Mouse (Mus musculus): ENCODE results near the gene Rarb. TPM values are rescaled to one million over a fixed set of nuclear protein-coding genes. Genes with fewer than 3 reads are reported as not detected.

Gene Rarb
- total and polyA plus RNA-seq, 3 experiments = 0.11 TPM; not detected in 2

DNA sequence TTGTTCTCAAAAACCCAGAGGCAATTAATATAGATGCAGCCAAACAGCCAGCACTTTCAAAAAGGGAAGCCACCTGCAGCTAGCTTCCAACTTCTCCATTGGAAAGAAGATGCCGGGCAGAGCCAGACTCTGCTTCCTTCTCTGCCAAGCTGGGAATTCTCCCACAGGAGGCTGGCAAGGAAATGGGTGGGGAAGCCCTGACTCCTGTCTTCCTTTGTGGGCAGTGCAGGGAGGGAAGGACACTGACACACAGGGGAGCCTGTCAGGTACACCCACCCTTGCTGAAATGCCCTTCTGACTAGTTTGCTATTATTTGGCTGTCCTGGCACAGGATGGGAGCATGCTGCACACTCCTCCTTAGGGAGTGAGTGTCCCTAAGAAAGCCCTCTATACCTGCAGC, 241.9 kb downstream of the Rarb start:
- ATAC-seq (ENCODE audit: extremely low read depth, insufficient number of reproducible peaks, low FRiP score, poor library complexity, severe bottlenecking) (no peak), DNase-seq (ENCODE audit: low spot score) (no peak)
- no peaks in the 10 kb centered on the region for H3K4me1 ChIP-seq (ENCODE audit: insufficient read depth, low read depth, low read length)
- TF ChIP-seq TAL1 (conservative IDR thresholded peaks at IDR 0.05; ENCODE audit: low read depth, low read length) (no peak), CTCF (IDR thresholded peaks at IDR 0.05; ENCODE audit: low read depth, low read length) (no peak)
- peaks cover 9% of the 10 kb centered on the region; the same call in 1 of the 2 replicates for H3K27me3 ChIP-seq (ENCODE audit: insufficient read depth, low read length)
- no peak overlapping the region for H3K4me3 ChIP-seq (ENCODE audit: low read depth, low read length)
- H3K9me3 ChIP-seq (replicated peaks) = no peaks in the 10 kb centered on the region
- H3K36me3 ChIP-seq (replicated peaks) = no peaks in the 10 kb centered on the region

DNA sequence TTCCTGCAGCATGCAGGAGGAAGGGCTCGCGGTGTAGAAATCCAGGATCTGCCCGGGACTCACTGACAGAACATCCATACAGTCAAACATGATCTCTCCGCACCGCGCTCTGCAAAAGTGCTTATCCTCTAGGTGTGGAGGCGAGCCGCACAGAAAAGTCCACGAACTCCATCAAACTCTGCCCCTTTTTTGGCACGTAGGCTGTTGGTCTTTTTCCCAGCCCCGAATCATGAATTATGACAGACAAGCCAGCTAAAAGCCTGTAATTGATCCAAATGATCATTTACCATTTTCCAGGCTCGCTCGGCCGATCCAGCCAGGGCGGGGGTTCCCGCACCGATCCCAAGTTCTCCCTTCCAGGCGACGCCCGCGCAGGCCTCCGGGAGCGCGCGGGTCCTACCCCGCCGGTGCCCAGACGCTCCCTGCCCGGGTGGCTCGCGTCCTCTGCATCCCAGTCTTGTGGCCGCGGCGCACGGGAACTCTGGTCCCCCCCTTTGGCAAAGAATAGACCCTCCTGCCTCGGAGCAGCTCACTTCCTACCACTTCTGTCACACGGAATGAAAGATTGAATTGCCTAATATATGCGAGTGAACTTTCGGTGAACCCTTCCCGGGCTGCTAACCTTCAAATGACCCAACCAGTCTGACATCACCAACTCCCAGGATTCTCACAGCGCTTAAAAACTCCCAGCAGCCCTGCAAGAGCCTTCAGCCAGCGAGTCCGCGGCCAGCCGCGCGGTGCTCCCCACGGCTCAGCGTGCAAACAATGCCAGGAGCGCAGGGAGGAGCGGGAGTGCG, 243.8 kb downstream of the Rarb start:
- Histone ChIP-seq H3K9me3 (replicated peaks) (no peaks in the 10 kb centered on the region), H3K36me3 (replicated peaks) (no peaks in the 10 kb centered on the region), H3K4me3 (ENCODE audit: low read depth, low read length) (no peak overlapping the region), H3K4me1 (ENCODE audit: insufficient read depth, low read depth, low read length) (no peaks in the 10 kb centered on the region), H3K27me3 (ENCODE audit: insufficient read depth, low read length) (peaks cover 9% of the 10 kb centered on the region; the same call in 1 of the 2 replicates)
- ATAC-seq (ENCODE audit: extremely low read depth, insufficient number of reproducible peaks, low FRiP score, poor library complexity, severe bottlenecking) = no peak
- TF ChIP-seq POLR2AphosphoS5 (IDR thresholded peaks at IDR 0.05; ENCODE audit: insufficient replicate concordance, low read depth, low read length) (no peak), CTCF (IDR thresholded peaks at IDR 0.05; ENCODE audit: low read depth, low read length) (no peak), GATA2 (IDR thresholded peaks at IDR 0.05; ENCODE audit: borderline replicate concordance, low read depth, low read length) (no peak), TAL1 (conservative IDR thresholded peaks at IDR 0.05; ENCODE audit: low read depth, low read length) (no peak), GATA1 (IDR thresholded peaks at IDR 0.05; ENCODE audit: borderline replicate concordance, low read length) (no peak)
- no peak for DNase-seq (ENCODE audit: low spot score)

DNA sequence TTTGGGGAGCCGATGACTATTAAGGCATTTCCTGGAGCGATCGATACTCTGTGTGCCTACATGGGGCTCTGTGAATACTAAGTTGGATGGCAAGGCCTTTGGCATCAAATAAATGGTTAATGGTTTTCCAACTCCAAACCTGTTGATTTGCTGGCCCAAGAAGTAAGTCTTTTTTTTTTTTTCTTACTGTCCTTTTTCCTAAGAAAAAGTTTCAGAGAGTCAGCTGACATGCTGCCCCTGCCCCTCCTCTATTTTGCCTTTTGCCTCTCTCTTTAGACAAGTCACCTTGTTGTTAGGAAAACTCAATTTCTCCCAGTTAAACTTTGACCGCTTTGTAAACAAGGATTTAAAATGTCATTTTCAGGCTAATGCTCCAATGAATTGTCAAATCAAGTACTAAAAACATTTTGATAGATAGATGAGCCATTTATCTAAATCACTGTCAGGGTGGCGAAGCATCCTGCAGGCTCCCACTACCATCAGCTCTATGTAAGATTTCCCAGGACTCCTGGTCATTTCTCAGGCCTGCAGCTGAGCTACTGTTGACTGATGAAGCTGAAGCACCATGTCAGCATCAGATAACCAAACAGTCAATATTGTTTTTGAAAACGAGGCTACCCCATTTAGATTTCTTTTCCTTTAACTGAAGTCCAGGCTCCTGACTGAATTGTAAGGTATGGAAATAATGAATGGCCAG, 245.3 kb downstream of the Rarb start:
- no peaks in the 10 kb centered on the region for H3K4me1 ChIP-seq (ENCODE audit: insufficient read depth, low read depth, low read length)
- DNase-seq (ENCODE audit: low spot score) (no peak), ATAC-seq (ENCODE audit: extremely low read depth, insufficient number of reproducible peaks, low FRiP score, poor library complexity, severe bottlenecking) (no peak)
- no peaks in the 10 kb centered on the region for H3K9me3 ChIP-seq (replicated peaks)
- H3K27me3 ChIP-seq (ENCODE audit: insufficient read depth, low read length) = peaks cover 9% of the 10 kb centered on the region; the same call in 1 of the 2 replicates
- no peak for TF ChIP-seq TAL1 (conservative IDR thresholded peaks at IDR 0.05; ENCODE audit: low read depth, low read length)
- no peak for TF ChIP-seq CTCF (IDR thresholded peaks at IDR 0.05; ENCODE audit: low read depth, low read length)
- no peak overlapping the region for H3K4me3 ChIP-seq (ENCODE audit: low read depth, low read length)
- H3K36me3 ChIP-seq (replicated peaks) = no peaks in the 10 kb centered on the region

DNA sequence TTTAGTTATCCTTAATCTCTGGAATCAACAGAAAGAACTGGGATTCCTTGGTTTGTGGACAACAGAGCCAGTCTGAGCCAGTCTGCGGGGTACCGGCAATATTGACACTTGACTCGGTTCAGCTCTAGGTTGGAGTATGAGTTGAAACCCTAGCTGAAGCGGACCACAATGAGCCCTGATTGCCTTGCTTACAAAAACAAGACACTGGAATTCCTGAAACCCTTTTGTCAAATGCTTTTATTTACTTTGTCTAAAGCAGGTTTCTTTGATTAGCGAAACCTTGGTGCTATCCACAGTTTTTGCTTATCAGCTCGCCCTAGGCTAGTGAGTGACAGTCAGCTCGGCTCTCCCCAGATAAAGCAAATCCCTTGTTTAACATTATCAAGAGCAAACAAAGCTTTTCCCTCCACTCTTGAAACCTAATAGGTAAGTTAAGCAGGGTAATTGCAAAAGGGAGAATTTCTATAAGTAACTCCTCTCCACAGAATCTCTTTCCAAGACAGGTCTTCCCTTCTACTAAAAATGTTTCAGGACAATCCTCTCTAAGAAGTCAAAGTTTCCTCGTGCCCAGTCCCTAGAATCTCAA, 246.1 kb downstream of the Rarb start:
- Histone ChIP-seq H3K36me3 (replicated peaks) (no peaks in the 10 kb centered on the region), H3K27me3 (ENCODE audit: insufficient read depth, low read length) (peaks cover 9% of the 10 kb centered on the region; the same call in 1 of the 2 replicates), H3K4me1 (ENCODE audit: insufficient read depth, low read depth, low read length) (no peaks in the 10 kb centered on the region), H3K4me3 (ENCODE audit: low read depth, low read length) (no peak overlapping the region), H3K9me3 (replicated peaks) (no peaks in the 10 kb centered on the region)
- TF ChIP-seq GATA2 (IDR thresholded peaks at IDR 0.05; ENCODE audit: borderline replicate concordance, low read depth, low read length) (no peak), CTCF (IDR thresholded peaks at IDR 0.05; ENCODE audit: low read depth, low read length) (no peak), TAL1 (conservative IDR thresholded peaks at IDR 0.05; ENCODE audit: low read depth, low read length) (no peak)
- ATAC-seq (ENCODE audit: extremely low read depth, insufficient number of reproducible peaks, low FRiP score, poor library complexity, severe bottlenecking) (no peak), DNase-seq (ENCODE audit: low spot score) (no peak)

DNA sequence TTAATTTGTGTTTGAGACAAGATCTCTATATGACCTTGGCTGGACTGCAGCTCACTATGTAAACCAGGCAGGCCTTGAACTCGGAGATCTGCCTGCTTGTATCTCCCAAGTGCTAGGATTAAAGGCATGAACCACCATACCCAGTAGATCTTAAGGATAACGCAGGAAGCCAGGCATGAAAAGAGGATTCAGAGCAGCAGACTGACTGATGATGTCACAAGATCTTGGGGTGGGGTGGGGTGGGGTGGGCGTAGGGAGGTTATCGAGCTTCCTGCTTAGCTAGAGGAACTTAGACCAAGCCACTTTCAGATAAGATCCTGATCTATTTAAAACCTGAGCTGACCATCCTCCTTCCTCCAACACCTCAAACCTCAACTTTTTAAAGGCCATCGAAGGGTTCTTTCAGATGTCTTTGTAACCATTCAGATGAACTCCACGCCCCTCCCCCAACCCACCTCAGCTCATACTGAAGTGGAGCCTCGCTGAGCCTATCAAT, 249.4 kb downstream of the Rarb start:
- TF ChIP-seq CTCF (IDR thresholded peaks at IDR 0.05; ENCODE audit: low read depth, low read length) (no peak), POLR2AphosphoS5 (IDR thresholded peaks at IDR 0.05; ENCODE audit: insufficient replicate concordance, low read depth, low read length) (no peak), GATA1 (IDR thresholded peaks at IDR 0.05; ENCODE audit: borderline replicate concordance, low read length) (no peak), GATA2 (IDR thresholded peaks at IDR 0.05; ENCODE audit: borderline replicate concordance, low read depth, low read length) (no peak), TAL1 (conservative IDR thresholded peaks at IDR 0.05; ENCODE audit: low read depth, low read length) (no peak)
- no peaks in the 10 kb centered on the region for H3K4me1 ChIP-seq (ENCODE audit: insufficient read depth, low read depth, low read length)
- no peak overlapping the region for H3K4me3 ChIP-seq (ENCODE audit: low read depth, low read length)
- no peak for ATAC-seq (ENCODE audit: extremely low read depth, insufficient number of reproducible peaks, low FRiP score, poor library complexity, severe bottlenecking)
- H3K27me3 ChIP-seq (ENCODE audit: insufficient read depth, low read length) = no peaks in the 10 kb centered on the region
- H3K9me3 ChIP-seq (replicated peaks) = no peaks in the 10 kb centered on the region
- no peaks in the 10 kb centered on the region for H3K36me3 ChIP-seq (replicated peaks)
- no peak for DNase-seq (ENCODE audit: low spot score)

DNA sequence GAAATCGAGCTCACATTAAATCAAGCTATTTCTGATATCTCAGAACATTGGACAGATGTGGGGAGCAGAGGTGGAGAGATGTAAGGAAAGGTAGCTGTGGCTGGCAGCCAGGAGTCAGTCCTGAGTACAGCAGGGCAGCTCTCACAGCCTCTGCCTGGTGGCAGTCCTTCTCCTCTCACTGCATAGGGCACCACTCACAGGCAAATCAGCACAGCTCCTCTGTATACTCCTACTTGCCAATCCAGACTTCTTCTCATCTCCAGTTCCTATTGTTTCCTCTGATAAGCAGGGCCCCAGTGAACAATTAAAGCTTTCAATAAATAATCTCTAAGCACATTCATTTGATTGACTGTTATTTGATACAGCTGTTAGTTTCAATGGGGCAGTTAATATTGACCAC, 252.0 kb downstream of the Rarb start:
- no peak for ATAC-seq (ENCODE audit: extremely low read depth, insufficient number of reproducible peaks, low FRiP score, poor library complexity, severe bottlenecking)
- H3K27me3 ChIP-seq (ENCODE audit: insufficient read depth, low read length) = no peaks in the 10 kb centered on the region
- no peaks in the 10 kb centered on the region for H3K4me1 ChIP-seq (ENCODE audit: insufficient read depth, low read depth, low read length)
- TF ChIP-seq GATA1 (IDR thresholded peaks at IDR 0.05; ENCODE audit: borderline replicate concordance, low read length) (no peak), TAL1 (conservative IDR thresholded peaks at IDR 0.05; ENCODE audit: low read depth, low read length) (no peak), CTCF (IDR thresholded peaks at IDR 0.05; ENCODE audit: low read depth, low read length) (no peak), GATA2 (IDR thresholded peaks at IDR 0.05; ENCODE audit: borderline replicate concordance, low read depth, low read length) (no peak), POLR2AphosphoS5 (IDR thresholded peaks at IDR 0.05; ENCODE audit: insufficient replicate concordance, low read depth, low read length) (no peak)
- no peak for DNase-seq (ENCODE audit: low spot score)
- H3K9me3 ChIP-seq (replicated peaks) = no peaks in the 10 kb centered on the region
- no peak overlapping the region for H3K4me3 ChIP-seq (ENCODE audit: low read depth, low read length)
- H3K36me3 ChIP-seq (replicated peaks) = no peaks in the 10 kb centered on the region
